Mouse (Mus musculus) hindbrain, embryonic 10.5 days (tissue): ENCODE data around the gene Tmem145. TPM values are rescaled to one million over a fixed set of nuclear protein-coding genes. Genes with fewer than 3 reads are reported as not detected.

ENCODE experiments used
- DNase-seq: peaks from one replicate; pipeline ENCODE4 v3.0.0-alpha.2; 2017; ENCODE audit warnings: low spot score
- H3K27ac ChIP-seq: fragments of 300-500 bp; sonication (generic); 2 replicates; pipeline ENCODE4 v1.5.1; 2016; ENCODE audit warnings: mild to moderate bottlenecking, moderate library complexity
- H3K27me3 ChIP-seq: fragments of 300-500 bp; sonication (generic); 2 replicates; pipeline ENCODE4 v1.6.1; 2016; ENCODE audit warnings: mild to moderate bottlenecking; ENCODE audit not compliant: poor library complexity, insufficient read depth, severe bottlenecking
- H3K36me3 ChIP-seq: fragments of 300-500 bp; sonication (generic); 2 replicates; pipeline ENCODE4 v1.6.1; 2016; ENCODE audit warnings: mild to moderate bottlenecking, moderate library complexity
- H3K4me1 ChIP-seq: fragments of 300-500 bp; sonication (generic); replicated peaks from 2 replicates; pipeline ENCODE4 v1.6.1; 2016; ENCODE audit warnings: mild to moderate bottlenecking
- H3K4me3 ChIP-seq: fragments of 300-500 bp; sonication (generic); 2 replicates; pipeline ENCODE4 v1.5.1; 2016; ENCODE audit warnings: mild to moderate bottlenecking, moderate library complexity
- H3K9me3 ChIP-seq: fragments of 300-500 bp; sonication (generic); 2 replicates; pipeline ENCODE4 v1.6.1; 2016; ENCODE audit warnings: mild to moderate bottlenecking, moderate library complexity
- WGBS: fragments of 180-500 bp; shearing (Covaris S2); methylation state at CpG from one replicate; pipeline ENCODE4 v1.1.7; 2016; 5-methylcytosine and 5-hydroxymethylcytosine counted together
- polyA plus RNA-seq: library from polyadenylated mRNA; unstranded; fragments of >200 nt; fragmentation: Nextera tagmentation; extraction: Ambion mirVana; gene quantifications from 2 replicates; pipeline ENCODE4 v1.2.1, GENCODE M21; 2016

Gene Tmem145
- polyA plus RNA-seq, 1 experiment from 2014 or later = 9.1 TPM

- Histone ChIP-seq H3K4me3 (no peak overlapping the region), H3K36me3 (no peaks in the 10 kb centered on the region), H3K27ac (no peak overlapping the region), H3K4me1 (peaks cover 29% of the 10 kb centered on the region), H3K27me3 (peaks cover 26% of the 10 kb centered on the region), H3K9me3 (no peaks in the 10 kb centered on the region)
- no peak for DNase-seq
- 77% methylated on average over 3 of the region's 3 CpGs for WGBS
Measured at GRCm38 (mm10) chr7:25303685-25304006, 2.3 kb upstream of the Tmem145 start.

- Histone ChIP-seq H3K4me1 (peaks cover 27% of the 10 kb centered on the region), H3K27me3 (peaks cover 35% of the 10 kb centered on the region), H3K36me3 (no peaks in the 10 kb centered on the region), H3K9me3 (no peaks in the 10 kb centered on the region), H3K27ac (peak overlapping the region; percentile 84), H3K4me3 (peak overlapping the region; percentile 69)
- WGBS = 1% methylated on average over 2 of the region's 2 CpGs
- no peak for DNase-seq
Measured at GRCm38 (mm10) chr7:25305481-25305880, 425 bp upstream of the Tmem145 start.

- Histone ChIP-seq H3K27me3 (peaks cover 42% of the 10 kb centered on the region), H3K9me3 (no peaks in the 10 kb centered on the region), H3K36me3 (no peaks in the 10 kb centered on the region), H3K4me1 (peaks cover 21% of the 10 kb centered on the region), H3K27ac (no peak overlapping the region), H3K4me3 (peak overlapping the region; percentile 69)
- WGBS = 41% methylated on average over 2 of the region's 2 CpGs
- no peak for DNase-seq
Measured at GRCm38 (mm10) chr7:25306614-25306996, 699 bp downstream of the Tmem145 start.

GRCm38 (mm10) chr7:25308702-25309318, 2.9 kb downstream of the Tmem145 start:
- H3K27me3 ChIP-seq = peaks cover 61% of the 10 kb centered on the region
- H3K27ac ChIP-seq = no peak overlapping the region
- DNase-seq = no peak
- H3K4me3 ChIP-seq = no peak overlapping the region
- no peaks in the 10 kb centered on the region for H3K9me3 ChIP-seq
- 60% methylated on average over 17 of the region's 17 CpGs for WGBS
- H3K36me3 ChIP-seq = no peaks in the 10 kb centered on the region
- peaks cover 17% of the 10 kb centered on the region for H3K4me1 ChIP-seq

- WGBS = 90% methylated on average over 9 of the region's 9 CpGs
- Histone ChIP-seq H3K9me3 (no peaks in the 10 kb centered on the region), H3K4me3 (no peak overlapping the region), H3K4me1 (peaks cover 18% of the 10 kb centered on the region), H3K27ac (no peak overlapping the region), H3K36me3 (no peaks in the 10 kb centered on the region), H3K27me3 (peaks cover 67% of the 10 kb centered on the region)
- no peak for DNase-seq
Measured at GRCm38 (mm10) chr7:25309425-25309824, 3.5 kb downstream of the Tmem145 start.

- Histone ChIP-seq H3K4me1 (peaks cover 24% of the 10 kb centered on the region), H3K4me3 (no peak overlapping the region), H3K27me3 (peaks cover 76% of the 10 kb centered on the region), H3K27ac (no peak overlapping the region), H3K9me3 (no peaks in the 10 kb centered on the region), H3K36me3 (no peaks in the 10 kb centered on the region)
- DNase-seq = no peak
- WGBS = 80% methylated on average over 11 of the region's 11 CpGs
Measured at GRCm38 (mm10) chr7:25311193-25311592, 5.3 kb downstream of the Tmem145 start.

- no peaks in the 10 kb centered on the region for H3K9me3 ChIP-seq
- H3K4me1 ChIP-seq = peaks cover 35% of the 10 kb centered on the region
- H3K36me3 ChIP-seq = no peaks in the 10 kb centered on the region
- no peak overlapping the region for H3K4me3 ChIP-seq
- DNase-seq = no peak
- WGBS = 42% methylated on average over 7 of the region's 7 CpGs
- H3K27me3 ChIP-seq = peaks cover 63% of the 10 kb centered on the region
- H3K27ac ChIP-seq = no peak overlapping the region
Measured at GRCm38 (mm10) chr7:25313325-25313724, 7.4 kb downstream of the Tmem145 start.

- peak overlapping the region; percentile 80 for H3K4me3 ChIP-seq
- DNase-seq = peak; percentile 20
- no peaks in the 10 kb centered on the region for H3K36me3 ChIP-seq
- H3K27ac ChIP-seq = peak overlapping the region; percentile 85
- 1% methylated on average over 51 of the region's 51 CpGs for WGBS
- H3K9me3 ChIP-seq = no peaks in the 10 kb centered on the region
- H3K4me1 ChIP-seq = peaks cover 40% of the 10 kb centered on the region
- peaks cover 51% of the 10 kb centered on the region for H3K27me3 ChIP-seq
Measured at GRCm38 (mm10) chr7:25314606-25315305, 8.8 kb downstream of the Tmem145 start.

GRCm38 (mm10) chr7:25315306-25316041, 9.6 kb downstream of the Tmem145 start:
- peak overlapping the region; percentile 85 for H3K27ac ChIP-seq
- peaks cover 51% of the 10 kb centered on the region for H3K27me3 ChIP-seq
- peaks cover 3% of the 10 kb centered on the region; the same call in 1 of the 2 replicates for H3K36me3 ChIP-seq
- H3K9me3 ChIP-seq = no peaks in the 10 kb centered on the region
- H3K4me3 ChIP-seq = peak overlapping the region; percentile 80
- peaks cover 40% of the 10 kb centered on the region for H3K4me1 ChIP-seq
- under 1% methylated on average over 69 of the region's 69 CpGs for WGBS
- peak; percentile 53 for DNase-seq

- DNase-seq = peak; percentile 96
- H3K27ac ChIP-seq = peak within 1 kb of the TSS; percentile 95
- H3K4me3 ChIP-seq = peak within 1 kb of the TSS; percentile 80
- peaks cover 4% of the 10 kb centered on the region; the same call in 1 of the 2 replicates for H3K36me3 ChIP-seq
- H3K27me3 ChIP-seq = peaks cover 42% of the 10 kb centered on the region
- under 1% methylated on average over 52 of the region's 52 CpGs for WGBS
- H3K9me3 ChIP-seq = no peaks in the 10 kb centered on the region
- H3K4me1 ChIP-seq = peaks cover 49% of the 10 kb centered on the region
Measured at GRCm38 (mm10) chr7:25316532-25317445, 10.9 kb downstream of the Tmem145 start, which contains the start of gene Megf8. TSS of gene Megf8 (plus strand) at chr7:25317164.

- no peak for DNase-seq
- H3K27ac ChIP-seq = peak overlapping the region; percentile 95
- peak overlapping the region; percentile 80 for H3K4me3 ChIP-seq
- H3K27me3 ChIP-seq = peaks cover 34% of the 10 kb centered on the region
- no peaks in the 10 kb centered on the region for H3K9me3 ChIP-seq
- 19% methylated on average over 21 of the region's 21 CpGs for WGBS
- peaks cover 56% of the 10 kb centered on the region for H3K4me1 ChIP-seq
- peaks cover 4% of the 10 kb centered on the region; the same call in 1 of the 2 replicates for H3K36me3 ChIP-seq
Measured at GRCm38 (mm10) chr7:25317446-25317999, 11.6 kb downstream of the Tmem145 start.

- peaks cover 21% of the 10 kb centered on the region for H3K36me3 ChIP-seq
- WGBS = 3% methylated on average over 6 of the region's 6 CpGs
- H3K4me1 ChIP-seq = peaks cover 35% of the 10 kb centered on the region
- H3K27ac ChIP-seq = peak overlapping the region; percentile 88
- peak overlapping the region; percentile 34 for H3K4me3 ChIP-seq
- H3K27me3 ChIP-seq = no peaks in the 10 kb centered on the region
- peak; percentile 76 for DNase-seq
- no peaks in the 10 kb centered on the region for H3K9me3 ChIP-seq
Measured at GRCm38 (mm10) chr7:25322058-25322484, 16.2 kb downstream of the Tmem145 start.
